Mouse (Mus musculus): ENCODE data around the gene Snx12.
A peak's percentile ranks its signal among the peaks of the same experiment; 100 is the strongest.

Snx12 gene

DNA sequence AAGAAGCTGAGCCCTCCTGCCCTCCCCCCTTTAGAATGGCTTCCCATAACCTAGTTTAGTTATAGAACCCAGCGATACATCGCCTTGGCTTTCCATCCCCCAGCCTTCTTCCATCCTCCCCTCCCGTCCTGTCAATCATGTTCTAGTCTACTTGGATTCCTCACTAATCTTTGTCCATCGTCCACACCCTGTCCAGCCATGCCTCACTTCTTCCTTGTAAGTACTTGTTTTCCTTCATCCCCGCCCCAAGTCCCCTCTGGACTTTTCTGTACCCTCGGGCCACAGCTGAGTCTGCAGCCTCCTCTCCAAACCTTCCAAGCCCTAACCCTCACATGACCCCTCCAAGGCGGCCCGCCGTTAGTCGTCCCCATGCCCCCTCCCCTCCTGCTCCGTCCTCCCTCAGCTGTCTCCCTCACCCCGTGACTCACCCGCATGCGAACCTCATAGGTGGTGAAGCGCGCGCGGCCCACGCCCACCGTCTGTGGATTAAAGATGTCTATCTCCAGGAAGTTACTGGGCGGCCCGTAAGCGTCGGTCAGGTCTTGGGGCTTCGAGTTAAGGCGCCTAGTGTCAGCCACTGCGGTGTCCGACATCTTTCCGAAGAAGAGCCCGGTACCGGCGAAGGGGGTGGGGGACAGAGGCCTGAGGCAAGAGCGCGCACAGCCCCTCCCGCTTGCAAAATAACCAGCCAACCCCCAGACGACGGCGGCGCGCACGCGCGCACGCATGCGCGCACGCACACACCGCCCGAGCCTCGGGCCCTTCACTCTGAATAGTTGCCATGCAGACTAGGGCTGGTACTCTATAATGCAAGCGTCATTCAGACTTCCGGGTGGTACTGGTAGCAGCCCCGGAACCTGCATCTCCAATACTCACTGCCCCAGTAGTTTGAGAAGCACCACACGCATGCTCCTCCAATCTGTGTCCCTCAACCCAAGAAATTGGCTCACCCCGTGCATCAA lies at the start of gene Snx12:
Snx12 (minus strand) TSS at position 730 of the 962 bp plus-strand sequence.
- DNase-seq (ENCODE audit: low spot score): peak; percentile 71

DNA sequence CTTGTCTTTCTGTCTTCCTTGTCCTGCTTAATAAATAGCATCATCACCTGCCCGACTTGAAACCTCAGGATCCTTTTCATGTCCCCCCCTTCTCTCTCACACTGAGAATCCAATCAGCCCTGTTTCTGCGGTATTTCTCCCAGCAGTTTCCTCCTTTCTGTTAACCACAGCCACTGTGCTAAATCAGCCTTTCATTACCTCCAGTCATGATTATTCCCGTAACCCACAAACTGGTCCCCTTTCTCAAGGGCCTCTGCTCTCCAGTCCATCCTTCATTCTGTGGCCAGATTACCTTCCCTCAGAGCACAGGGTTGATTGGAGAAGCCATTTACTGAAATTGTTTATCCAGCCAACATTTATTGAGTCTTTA lies 46.4 kb upstream of the Snx12 start, which contains the start of gene Gm20489:
Gm20489 (minus strand) TSS at position 269 of the 370 bp plus-strand sequence.
- DNase-seq (ENCODE audit: low spot score): no peak

DNA sequence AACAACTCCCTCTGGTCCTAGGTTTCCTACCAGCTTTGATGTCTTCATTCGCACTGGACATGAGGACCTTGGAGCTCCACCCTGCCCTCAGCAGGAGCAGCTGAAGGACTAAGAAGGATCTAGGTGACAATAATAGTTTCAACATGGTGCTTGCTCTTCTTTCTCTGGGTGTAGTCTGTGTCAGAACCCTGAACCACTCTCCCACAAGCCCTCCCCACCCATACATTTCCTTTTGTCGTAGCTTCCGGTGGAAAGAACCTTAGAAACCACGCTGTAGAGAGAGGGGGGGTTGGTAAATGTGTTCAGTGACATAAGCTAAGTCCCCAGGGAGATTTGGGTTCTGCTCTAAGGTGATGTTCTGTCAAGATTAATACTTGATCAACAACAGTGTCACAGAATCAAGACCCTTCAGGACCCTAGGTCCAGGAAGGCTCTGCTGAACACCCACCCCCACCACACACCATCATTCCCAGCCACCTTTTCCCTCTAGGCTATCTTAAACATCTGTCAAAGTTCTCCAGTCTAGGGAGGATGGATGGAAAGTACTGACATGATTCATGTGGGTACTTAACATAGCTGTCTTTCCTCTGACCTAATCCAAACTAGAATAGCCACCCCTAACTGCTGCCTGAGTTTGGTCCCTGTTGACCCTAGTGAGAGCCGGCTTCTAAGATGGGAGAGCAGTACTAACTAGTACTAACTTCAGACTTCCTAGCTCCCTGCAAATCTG lies 45.8 kb upstream of the Snx12 start, which contains the start of gene Il2rg:
Il2rg (minus strand) TSS at position 231 of the 730 bp plus-strand sequence.
- no peak for DNase-seq (ENCODE audit: low spot score)

DNA sequence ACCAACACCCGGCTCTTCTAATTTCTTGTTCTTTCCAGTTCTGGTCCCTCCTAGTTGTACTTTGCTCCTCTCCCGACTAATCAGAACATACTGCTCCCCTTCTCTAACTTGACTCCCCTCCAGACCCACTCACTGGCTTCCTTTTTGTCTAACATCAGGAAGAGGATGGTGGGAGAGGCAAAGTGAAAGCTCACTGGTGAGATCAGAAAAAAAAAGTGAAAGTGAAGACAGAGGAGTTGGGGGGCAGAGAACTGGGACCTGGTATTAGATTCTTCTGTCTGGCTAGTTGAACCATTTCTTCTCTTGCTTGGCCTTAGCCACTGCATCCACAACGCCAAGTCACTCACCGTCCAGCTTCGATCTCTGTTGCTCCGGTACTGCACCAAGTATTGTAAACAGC lies 44.3 kb upstream of the Snx12 start:
- no peak for DNase-seq (ENCODE audit: low spot score)

DNA sequence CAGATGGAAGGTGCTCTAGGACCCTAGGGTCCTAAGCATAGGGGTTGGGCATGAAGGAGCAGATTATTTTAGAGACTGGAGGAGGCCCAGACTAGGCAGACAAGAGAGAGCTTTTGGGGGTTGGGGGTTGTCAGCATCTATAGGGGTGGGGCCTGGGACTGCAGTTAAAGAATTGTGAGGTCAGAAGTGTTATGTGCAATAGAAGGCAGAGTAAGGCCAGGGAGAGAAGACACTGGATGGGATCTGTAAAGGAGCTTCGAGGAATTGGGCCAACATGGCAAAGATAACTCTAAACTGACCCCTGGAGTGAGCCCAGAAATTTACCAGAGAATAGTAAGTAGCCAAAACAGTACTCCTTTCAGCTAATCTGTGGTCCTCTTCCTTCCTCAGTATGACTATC lies 41.5 kb upstream of the Snx12 start, which contains the start of gene Gm614:
Gm614 (minus strand) TSS at position 101 of the 400 bp plus-strand sequence.
- no peak for DNase-seq (ENCODE audit: low spot score)

DNA sequence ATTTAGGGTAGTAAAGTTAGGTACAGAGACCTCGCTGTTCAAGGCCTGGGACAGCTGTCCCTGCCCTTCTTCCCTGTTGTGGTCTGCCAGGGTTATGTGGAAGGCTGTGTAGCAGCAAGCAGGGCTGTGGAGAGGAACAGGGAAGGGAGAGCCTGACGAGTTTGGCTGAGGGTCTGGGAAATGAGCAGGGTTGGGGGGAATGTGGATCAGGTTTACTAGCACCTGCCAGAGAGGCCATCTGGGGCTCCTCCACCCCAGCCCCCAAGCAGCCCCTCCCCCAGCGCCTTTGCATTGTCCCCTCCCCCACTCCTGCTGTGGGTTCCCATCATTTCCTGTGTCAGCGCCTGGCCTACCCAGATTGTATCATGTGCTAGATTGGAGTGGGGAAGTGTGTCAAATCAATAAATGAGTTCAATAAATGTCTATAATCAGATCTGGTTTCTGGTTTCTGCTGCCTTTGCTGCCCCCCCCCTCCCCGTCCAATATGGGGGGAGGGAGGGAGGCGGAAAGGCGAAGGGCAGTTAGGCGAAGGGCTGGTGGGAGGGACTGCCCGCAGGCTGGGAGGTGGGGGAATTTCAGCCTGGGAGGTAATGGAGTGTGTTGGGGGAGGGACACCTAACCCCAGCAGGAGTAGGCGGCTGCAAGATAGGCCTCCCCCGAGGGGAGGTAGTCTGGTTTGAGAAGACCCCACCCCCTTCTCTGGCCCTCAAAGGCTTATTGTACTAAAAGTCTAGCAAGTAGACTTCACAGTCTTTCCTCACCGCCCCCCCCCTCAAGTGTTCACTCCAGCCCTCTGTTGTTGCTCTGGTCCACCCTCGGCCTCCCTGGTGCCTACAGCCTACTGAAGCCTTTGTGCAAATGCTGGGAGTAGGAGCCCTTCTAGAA lies 38.3 kb upstream of the Snx12 start:
- DNase-seq (ENCODE audit: low spot score): no peak

DNA sequence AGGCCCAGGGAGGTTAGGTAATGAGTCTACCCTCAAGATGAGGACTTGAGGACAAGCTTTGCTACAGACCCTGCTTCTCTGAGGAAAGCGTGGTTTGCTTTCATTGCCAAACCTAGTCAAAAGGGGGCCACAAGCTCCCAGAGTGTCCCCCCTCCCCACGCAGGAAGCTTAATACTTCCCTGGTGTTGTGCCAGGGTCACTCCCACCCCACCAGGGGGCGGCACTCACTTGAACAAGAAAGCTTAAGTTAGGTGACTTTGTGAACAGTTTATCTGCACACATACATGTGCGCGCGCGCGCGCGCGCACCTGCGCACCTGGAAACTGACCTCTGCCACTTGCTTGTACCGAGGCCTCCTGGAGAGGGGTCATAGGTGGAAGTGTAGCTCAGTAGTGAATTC lies 34.2 kb upstream of the Snx12 start:
- DNase-seq (ENCODE audit: low spot score): no peak

DNA sequence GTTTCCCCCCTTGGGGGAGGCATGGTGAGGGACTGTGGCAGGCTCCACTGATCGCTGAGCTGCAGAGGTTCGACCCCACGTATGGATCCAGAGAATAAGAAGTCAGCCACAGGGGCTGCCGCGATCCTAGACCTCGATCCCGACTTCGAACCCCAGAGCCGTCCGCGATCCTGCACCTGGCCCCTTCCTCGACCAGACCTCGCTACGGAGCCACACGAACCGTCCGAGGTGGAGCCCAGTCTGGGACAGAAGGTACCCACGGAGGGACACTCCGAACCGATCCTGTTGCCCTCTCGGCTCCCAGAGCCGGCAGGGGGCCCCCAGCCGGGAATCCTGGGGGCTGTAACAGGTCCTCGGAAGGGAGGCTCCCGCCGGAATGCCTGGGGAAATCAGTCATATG lies 32.4 kb upstream of the Snx12 start:
- DNase-seq (ENCODE audit: low spot score): peak; percentile 11

DNA sequence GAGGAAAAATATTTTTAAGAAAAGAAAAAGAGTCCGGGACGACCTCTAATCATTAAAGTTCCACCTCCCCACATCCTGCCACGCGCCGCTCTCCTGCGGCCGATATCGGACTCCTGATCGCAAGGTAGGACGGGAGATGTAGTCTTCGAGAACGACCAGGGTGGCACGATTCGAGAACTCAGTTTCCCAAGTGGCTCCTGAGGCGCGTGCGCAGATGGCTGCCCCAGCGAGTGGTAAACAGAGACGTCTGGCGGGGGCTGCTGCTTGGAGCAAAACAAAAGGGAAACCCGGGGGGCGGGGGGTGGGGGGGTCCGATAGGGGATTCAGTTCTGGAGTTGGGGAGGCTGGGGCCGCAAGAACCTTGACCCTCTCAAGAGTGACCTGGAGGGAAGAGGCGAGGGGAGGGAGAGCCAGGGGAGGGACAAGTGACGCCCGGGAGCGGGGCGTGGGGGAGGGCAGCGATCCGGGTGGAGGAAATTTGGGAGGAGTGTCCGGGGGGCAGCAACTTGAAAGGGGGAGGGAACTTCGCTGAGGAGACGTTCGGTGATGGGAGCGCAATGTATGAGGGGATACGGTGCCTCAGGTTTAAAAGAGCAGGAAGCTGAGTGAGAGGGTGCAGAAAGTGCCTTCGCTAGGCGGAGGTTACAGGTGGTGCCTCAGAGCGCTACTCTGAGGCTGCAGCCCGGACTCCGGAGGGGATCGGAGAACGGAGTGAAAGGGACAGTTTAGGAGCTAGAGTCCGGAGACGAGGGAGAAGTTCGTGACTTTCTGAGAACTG lies 31.8 kb upstream of the Snx12 start, which contains the start of gene Foxo4:
Foxo4 (plus strand) TSS at position 577 of the 778 bp plus-strand sequence.
- peak; percentile 75 for DNase-seq (ENCODE audit: low spot score)

DNA sequence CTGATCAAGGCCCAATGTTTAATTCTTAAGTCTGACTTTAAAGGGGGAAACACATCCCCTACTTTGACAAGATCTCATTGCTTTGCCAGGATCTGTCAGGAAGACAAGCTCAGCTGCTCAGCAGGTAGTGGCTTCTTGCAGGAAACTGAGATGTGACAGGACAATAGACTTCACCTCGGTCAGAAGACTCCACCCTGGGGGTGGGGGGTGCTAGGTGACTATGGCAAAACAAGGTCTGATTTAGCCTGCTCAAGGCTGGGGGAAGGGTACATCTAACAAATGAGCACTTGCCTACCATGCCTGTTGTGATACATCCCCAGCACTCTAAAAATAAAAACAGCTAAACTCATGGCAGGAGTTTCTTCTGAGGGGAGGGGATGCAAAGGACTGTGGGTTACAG lies 22.6 kb upstream of the Snx12 start:
- no peak for DNase-seq (ENCODE audit: low spot score)

DNA sequence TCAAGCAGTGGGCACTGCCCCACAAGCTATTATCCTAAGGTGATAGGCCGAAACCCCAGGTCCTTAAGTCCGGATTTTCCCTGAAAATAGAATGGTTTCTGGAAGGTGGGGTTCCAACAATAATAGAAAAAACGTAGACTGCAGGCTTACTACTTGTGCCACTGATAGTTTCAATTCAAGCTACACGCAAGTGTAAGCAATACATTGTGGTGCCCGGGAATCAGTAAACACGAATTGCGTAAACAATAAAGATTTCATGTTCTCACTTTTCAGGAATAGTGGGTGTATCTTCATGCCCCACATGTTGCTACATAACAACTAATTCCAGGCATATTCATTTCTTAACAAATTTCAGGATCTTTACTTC lies 416 bp upstream of the Snx12 start:
- no peak for DNase-seq (ENCODE audit: low spot score)

DNA sequence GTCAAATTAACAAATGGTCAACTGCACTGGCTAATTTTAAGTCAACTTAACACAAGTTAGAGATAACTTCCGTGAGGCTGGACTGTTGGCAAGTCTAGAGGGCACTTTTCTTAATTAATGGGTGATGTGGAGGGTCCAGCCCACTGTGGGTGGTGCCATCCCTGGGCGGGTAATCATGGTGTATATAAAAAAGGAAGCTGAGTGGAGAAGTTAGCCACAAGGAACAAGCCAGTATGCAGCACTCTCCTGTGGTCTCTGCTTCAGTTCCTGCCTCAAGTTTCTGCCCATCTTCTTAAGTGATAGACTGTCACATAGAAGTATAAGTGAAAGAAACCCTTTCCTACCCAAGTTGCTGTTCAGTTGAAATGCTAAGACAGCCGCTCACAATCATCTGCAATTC lies 33.1 kb downstream of the Snx12 start:
- no peak for DNase-seq (ENCODE audit: low spot score)

DNA sequence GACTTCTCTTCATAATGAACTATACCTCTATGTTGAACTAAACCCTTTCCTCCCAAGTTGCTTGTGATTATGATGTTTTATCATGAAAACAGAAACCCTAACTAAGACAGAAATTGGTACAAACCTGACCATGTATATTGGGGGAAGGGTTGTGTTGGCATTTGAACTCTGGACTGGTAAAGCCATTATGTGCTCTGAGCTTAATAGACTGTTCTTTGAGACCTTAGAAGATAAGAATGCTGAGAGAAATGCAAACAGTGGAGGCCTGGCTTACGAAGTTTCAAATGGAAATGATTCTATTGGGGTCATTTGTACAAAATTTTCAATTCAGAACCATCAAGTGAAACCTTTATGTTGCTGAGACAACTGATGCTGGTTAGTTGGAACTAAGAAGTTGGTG lies 34.7 kb downstream of the Snx12 start:
- DNase-seq (ENCODE audit: low spot score): no peak

DNA sequence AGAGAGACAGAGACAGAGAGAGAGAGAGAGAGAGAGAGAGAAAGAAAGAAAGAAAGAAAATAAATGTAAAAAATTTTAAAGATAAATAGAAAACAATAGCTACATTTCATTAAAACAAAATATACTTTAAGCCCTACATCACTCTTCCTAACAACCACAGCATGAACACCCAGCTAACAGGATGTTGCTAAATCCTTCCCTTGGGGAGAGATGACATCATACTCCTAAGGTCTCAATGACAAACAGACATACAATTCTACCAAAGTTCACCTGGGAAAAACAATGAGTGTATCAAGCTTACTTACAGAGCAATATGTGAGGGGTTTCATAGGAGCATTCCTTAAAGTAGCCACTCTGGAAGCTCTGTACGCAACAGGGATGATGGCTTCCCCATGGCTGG lies 49.0 kb downstream of the Snx12 start:
- DNase-seq (ENCODE audit: low spot score): no peak

DNA sequence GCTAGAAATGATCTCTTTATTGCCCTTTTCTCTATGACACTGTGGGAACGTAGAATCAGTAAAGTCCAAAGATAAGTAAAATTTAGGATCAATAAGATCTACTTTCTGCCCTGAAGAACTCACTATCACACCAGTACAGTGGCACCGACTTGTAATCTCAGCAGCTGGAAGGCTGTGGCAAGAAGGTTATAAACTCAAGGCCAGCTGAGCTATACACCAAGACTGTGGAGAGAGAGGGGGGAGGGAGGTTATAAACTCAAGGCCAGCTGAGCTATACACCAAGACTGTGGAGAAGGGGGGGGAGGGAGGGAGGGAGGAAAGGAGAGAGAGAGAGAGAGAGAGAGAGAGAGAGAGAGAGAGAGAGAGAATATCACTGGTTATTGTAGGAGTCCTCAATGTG lies 53.9 kb downstream of the Snx12 start:
- no peak for DNase-seq (ENCODE audit: low spot score)

DNA sequence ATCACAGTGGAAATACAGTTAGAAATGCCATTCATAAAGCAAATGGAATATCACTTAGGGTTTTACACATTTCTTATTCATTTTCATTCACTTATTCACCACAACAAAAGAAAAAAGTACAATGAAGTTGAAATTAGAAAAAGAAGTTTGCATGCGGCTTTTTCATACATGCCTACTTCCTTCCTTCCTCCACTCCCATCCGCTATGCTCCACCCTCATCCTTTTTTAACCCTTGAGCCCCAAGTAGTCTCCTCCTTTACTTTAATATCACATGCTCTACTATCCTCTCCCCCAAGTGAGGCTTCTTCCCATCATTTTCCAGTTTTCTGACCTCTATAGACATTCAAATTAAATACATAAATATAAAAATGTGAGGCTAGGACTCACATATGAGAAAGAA lies 58.6 kb downstream of the Snx12 start:
- DNase-seq (ENCODE audit: low spot score): no peak

DNA sequence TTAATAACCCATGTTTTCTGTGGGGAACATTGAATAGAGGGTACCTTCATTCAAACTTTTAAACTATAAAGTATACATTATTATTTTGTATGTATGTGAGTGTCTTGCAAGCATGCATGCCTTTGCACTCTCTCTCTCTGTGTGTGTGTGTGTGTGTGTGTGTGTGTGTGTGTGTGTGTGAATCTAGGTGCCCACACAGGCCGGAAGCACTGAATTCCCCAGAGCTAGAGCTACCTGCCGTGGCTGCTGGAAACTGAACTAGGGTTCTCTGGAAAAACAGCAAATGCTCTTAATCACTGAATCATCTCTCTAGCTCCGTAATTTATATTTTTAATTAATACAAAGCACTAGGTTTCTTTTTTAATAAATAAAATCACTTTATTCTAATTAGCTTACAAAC lies 59.1 kb downstream of the Snx12 start:
- DNase-seq (ENCODE audit: low spot score): no peak

DNA sequence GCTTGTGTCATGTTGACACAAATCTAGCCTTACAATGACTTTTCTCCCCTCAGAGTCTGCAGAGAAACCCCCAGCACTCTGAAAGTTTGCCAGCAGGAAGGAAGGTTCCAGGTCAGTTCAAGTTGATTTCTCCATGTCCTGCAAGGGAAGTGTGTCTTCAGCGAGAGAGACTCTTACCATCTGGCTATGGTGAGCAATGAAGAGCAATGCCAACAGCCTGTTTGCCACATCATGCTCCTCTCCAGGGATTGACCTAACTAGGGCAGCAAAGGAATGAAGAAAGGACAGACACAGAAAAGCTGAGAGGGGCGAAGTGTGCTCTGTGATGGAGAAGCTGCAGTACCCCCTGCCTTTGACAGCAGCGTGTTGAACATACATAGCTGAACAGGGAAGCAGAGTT lies 59.8 kb downstream of the Snx12 start:
- no peak for DNase-seq (ENCODE audit: low spot score)

DNA sequence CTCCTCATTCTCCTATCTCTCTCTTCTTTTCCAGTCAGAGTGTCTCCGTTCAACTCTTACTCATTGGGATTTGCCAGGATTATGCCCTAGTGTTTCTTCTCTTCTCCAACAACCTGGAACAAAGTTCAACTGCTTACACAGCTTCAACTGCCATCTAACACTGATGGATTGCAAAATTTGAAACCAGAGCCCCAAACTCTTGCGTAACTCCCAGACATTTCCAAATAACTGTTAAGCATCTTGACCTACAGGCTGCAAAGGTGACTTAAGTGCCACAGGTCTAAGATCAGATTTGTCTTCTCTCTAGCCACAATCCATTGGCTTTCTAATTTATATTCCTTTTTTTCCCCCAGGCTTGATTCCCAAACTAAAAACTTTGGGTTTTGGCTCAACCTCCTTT lies 64.9 kb downstream of the Snx12 start:
- DNase-seq (ENCODE audit: low spot score): no peak

DNA sequence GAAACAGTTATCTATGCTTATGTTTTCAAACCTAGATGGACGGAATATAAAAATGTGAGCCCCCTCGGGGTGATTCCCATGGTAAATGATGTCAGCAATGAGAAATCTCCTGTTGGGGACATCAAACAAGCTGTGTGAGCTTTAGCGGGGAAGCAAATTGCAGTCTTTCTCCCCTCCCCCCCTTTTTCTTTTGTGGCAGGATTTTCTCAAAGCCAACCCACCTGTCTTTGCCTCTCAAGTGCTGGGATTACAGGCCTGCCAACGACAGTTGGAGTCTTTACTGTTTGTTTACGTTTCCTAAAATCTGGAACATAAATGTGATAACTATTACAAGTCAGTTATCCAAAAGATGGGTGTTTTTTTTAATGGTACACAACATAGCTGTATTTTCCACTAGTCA lies 66.0 kb downstream of the Snx12 start:
- DNase-seq (ENCODE audit: low spot score): no peak

DNA sequence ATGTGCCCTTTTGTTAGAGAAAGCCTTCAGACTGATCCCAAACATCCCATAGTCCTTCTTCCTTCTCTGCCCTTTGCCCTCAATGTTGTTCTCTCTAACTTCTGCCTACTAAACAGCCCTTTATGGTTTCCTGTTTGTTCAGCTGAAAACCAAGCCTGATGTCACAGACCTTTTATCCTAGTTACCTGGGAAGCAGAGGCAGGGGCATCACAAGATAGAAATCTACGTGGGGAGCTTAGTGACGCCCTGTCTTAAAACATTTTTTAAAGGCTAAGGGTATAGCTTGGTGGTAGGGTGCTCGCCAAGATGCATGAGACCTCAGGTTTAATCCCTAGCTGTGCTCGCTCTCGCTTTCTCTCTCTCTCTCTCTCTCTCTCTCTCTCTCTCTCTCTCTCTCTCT lies 74.9 kb downstream of the Snx12 start:
- no peak for DNase-seq (ENCODE audit: low spot score)
